Mouse (Mus musculus) adrenal gland, postnatal 25 days (tissue): ENCODE data around the gene Vmn1r1. TPM values are rescaled to one million over a fixed set of nuclear protein-coding genes. Genes with fewer than 3 reads are reported as not detected.
A peak's percentile ranks its signal among the peaks of the same experiment; 100 is the strongest.
"Not testable (repeated sequence)": the region's sequence is repeated elsewhere in the genome, so short reads cannot be mapped to it uniquely, and the experiment has no call there.

ENCODE experiments used
- DNase-seq: peaks from one replicate; pipeline ENCODE4 v3.0.0; 2021; ENCODE audit warnings: mixed read lengths
- long read RNA-seq: library from polyadenylated mRNA; stranded (forward); transcript quantifications from one replicate; pipeline ENCODE4 v2.0.0, GENCODE M21; 2021
- total RNA-seq: library from RNA; stranded (reverse); gene quantifications from 2 replicates; pipeline ENCODE4 v1.2.3, GENCODE M21; 2021

The Vmn1r1 gene
- not detected in 2 replicates for total RNA-seq
- long read RNA-seq, result 0 reads

DNA sequence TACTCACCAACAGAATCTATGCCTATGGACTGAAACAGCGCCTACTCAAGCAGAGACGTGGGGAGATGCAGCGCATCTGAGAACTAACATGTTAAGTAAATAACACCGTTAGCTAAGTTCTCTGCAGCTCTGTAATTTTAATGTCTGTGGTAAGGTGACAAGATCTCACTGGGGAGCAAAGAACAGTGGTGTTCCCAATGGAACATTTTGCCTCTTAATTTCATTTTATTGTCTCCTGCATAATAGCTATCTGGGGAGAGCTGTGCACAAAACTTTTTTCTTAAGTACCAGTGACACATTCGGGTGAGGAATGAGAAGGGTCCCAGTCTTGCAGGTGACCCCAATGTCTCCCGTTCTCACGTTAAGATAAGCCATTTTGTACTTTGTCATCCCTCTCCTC, at the start of gene Vmn1r1:
Gene Vmn1r1 (minus strand): TSS at position 101 of the 400 bp plus-strand sequence.
- no peak for DNase-seq

DNA sequence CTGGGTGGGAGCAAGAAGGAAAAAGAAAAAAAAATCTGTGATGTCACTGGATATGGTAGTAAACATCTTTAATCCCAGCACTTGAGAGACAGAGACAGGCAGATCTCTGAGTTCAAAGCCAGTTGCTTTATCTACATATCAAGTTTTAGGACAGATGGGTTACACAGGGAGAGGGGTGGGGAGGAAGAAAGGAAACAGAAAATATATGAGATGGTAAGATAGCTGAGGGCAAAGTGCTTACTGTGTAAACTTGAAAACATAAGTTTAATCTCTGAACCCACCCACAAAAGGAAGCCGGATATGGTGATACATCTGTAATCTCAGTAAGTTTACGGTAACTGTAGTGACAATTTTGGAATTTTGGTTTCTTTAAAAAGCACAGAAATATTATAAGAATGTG, 46.0 kb upstream of the Vmn1r1 start:
- DNase-seq, result no peak

DNA sequence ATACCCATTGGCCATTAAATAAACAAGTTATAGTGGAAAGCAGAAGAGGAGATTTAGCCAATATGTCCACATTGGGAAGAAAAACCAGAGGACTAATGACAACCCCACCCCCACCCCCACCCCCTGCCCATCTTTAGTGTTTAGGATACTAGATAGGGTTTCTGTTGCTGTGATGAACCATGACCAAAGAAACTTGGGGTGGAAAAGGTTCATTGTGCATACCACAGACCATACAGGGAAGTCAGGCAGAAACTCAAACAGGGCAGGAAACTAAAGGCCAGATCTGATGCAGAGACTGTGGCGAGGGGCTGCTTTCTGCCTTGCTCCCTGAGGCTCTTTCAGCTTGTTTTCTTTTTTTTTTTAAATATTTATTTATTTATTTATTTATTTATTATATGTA, 28.3 kb upstream of the Vmn1r1 start:
- no peak for DNase-seq

DNA sequence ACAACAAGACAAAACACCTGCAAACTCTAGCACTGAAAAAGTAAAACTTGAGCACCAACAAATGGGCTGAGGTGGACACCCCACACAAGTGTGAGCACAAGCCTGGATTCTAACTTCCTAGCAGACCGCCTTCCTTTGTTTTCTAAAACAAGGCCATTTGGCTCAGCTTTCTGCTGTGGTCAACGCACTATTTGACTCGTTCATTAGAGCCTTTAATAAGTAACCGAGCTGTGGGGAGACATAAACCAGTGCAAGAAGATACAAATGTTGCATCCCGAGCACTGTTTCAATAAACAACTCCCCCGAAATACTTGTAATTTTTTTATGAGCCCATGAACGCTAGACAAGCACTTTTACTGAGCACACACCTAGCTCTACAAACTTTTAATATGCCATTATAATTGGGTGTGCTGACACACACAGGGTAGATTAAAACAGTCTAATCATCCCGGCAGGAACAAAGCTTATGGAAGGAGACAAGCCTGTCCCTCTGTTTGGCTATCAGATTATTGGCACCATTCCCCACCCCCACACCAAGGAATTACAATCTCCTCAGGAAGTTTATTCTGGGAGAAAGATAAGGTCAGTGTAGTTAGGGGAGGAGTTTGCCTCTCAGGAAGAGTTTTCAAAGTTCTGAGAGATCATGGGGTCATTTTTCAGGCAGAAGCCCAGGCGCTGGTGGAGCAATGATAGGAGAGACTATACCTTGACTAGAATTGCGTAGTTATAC, 27.7 kb upstream of the Vmn1r1 start:
- no peak for DNase-seq

DNA sequence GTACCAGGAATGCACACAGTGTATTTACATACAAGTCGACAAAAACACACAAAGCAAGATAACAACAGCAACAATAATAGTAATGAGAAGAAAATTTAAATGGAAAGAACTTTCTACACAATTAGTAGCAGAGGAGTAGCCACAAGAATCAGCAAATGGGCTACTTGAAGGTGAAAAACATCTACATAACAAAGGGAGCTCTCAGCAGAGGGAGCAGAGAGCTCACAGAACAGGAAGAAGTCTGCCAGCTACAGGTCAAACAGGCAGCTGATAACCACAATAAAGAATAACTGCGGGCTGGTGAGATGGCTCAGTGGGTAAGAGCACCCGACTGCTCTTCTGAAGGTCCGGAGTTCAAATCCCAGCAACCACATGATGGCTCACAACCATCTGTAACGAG, 26.9 kb upstream of the Vmn1r1 start:
- no peak for DNase-seq

DNA sequence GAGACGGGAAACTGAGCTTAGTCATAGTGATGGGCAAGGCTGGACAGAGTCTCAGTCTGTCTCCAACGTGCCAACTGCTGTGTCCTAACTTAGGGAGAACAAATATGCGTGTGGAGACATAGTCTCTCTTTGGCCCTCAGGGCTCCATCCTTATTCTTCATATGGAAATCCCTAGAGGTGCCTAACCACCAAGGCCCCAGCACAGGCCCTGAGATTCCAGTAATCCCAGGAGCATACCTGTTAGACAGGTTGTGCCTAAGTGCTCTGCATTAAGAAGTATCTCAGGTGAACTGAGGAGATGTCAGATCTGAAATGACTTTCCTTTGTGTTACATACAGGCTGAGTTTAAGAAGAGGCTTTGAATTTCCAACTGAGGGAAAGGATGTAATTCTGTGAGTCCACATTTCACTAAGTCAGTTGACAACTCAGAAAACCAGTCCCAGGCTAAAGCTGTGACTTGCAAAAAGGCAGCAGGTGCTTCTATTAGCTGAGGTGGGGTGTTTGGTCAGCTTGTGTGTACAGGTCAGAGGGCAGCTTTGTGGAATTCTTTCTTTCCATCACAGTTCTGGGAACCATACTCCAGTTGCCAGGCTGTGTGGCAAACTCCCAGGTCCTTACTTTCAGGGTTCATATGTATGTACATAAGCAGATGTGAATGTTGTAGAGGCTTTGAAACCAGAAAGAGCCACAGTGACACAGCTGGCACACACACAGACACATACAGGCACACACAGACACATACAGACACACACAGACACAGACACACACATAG, 25.6 kb upstream of the Vmn1r1 start:
- no peak for DNase-seq

DNA sequence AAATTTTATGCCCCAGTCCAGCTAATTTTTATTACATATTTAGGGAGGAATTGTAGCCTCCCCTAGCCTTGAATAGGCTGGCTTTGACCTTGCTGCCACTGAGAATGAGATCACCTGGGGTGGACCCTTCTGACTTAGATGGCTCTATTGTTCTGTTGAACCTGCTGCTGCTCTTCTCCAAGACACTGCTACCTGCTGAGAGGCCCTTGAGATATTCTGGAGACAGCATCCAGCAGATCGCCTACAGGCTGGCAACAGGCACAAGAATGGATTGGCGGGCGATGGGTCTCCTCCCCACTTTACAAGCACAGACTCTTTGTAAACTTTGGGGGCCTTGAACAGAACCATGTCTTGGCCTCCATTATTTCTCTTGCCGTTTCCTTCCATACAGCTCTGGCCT, 18.2 kb upstream of the Vmn1r1 start:
- not testable (repeated sequence) for DNase-seq

DNA sequence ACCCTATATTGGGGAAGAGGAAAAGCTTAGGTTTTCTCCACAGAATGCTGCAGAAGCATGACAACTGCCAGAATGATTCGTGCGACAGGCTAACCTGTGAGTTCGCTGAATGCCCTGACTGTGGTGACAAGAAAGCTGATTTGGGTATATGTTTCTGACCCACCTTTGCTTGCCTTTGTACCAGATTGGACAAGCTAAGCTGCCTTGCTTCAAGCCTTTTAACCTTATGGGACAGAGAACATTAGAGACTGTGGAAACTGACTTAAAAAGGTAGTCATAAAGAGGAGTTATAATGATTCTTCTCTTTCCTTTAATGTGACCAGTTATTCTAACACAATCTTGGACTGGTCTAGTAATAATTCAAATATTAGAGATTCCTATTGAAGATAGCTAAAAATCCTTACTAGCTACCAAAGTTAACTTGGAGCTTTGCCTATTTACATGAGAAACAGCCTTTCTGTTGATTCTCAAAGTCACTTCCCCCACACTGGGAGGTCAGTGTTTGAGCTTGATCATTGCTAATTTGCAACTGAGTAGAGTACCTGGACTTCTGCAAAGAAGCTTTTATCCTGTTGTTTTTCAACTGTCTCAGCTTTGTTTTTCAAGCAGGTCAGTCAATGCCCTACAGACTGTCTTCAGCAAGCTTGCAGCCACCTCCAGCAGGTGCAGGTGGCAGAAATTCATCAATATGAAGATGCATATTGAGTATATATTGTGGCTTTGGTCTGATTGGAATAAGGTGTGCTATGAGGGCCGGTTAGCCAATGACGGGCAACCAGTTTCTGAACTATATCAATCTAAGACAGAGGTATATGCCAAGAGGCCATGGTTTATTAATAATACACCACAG, 17.4 kb upstream of the Vmn1r1 start:
- no peak for DNase-seq

DNA sequence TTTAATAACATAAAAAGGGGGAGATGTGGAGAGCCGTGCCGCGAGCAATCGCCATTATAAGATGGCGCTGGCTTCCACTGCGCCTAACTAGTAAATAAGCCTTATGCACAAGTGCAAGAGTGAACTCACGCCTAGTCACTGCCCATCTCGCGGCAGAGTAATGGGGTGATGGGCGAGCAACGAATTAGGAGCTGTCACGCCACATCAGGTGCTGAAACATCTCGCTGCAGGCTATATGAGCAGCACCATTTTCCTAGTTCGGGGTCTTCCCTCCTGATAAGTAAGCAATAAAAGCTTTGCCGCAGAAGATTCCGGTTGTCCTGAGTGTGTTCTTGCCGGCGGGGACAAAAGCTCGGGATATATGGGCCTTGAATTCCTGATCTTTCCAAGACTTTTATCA, 12.7 kb upstream of the Vmn1r1 start:
- not testable (repeated sequence) for DNase-seq

DNA sequence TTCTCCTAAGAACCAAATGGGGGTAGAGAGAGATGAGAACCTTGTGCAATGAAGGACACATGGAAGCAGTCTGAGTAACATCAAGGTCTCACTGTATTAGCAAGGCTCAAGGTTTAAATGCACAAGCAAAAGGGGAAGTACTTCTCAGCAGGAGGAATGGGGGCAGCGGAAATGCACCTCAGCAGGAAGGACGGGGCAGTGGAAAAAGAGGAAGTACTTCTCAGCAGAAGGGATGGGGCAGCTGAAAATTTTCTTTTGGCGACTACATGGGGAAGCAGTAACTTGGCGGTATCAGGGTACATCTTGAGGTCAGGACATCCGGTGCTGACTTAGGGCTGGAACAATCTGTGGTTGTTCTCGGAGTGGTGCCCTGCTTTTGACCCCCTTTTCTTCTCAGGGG, 5.9 kb upstream of the Vmn1r1 start:
- DNase-seq, result not testable (repeated sequence)

DNA sequence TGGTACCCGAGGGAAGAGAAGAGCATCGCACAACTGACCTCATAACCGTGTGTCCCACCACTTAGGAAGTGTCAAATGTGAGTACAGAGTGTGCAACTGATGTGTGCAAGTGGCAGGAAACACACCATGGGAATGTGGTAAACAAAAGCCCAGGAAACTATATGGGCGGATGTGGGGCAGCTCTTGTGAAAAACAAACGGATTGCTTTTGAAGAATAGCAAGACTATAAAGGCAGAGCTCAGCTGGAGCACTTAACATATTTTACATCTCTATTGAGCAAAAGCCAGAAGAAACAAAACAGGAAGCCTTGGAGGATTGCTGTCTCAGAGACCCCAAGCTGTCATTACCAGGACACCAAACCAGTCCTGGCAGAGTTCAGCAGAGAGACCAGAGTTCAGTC, 1.3 kb downstream of the Vmn1r1 start:
- DNase-seq, result no peak

DNA sequence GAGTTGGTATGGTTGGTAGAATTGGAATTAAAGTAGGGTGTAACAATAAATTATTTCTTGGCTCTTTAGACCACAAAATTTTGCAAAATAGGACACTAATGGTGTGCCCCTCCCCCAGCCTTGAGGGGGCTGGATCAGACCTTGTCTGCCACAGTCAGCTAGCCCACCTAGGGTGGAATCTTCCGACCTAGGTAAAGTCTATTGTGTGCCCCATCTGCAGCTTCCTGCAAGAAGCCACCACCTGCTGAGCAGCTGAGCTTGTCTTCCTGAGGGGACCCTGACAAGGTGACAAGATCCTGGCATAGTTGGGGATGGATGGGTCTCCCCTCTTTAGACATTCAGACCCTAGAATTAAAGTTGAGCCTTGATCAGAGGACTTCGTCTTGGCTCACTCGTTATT, 4.7 kb downstream of the Vmn1r1 start:
- DNase-seq, result no peak

DNA sequence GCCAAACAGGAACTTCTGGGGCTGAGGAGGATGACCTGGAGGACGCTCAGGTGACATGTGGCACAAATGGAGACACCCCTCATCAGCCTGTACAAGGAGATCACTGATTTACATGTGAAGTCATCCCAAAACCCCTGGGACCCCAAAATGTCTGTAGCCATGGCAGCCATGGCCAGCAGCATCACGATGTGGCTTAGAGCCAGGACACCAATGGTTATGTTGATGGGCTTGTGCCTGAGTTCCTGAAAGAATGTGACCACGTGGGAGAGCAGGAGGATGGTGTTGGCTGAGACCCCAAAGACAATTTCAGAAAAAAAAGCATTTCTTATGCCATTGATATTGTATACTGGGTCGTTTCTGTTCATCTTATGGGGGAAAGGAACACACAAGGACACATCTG, 6.6 kb downstream of the Vmn1r1 start:
- no peak for DNase-seq

DNA sequence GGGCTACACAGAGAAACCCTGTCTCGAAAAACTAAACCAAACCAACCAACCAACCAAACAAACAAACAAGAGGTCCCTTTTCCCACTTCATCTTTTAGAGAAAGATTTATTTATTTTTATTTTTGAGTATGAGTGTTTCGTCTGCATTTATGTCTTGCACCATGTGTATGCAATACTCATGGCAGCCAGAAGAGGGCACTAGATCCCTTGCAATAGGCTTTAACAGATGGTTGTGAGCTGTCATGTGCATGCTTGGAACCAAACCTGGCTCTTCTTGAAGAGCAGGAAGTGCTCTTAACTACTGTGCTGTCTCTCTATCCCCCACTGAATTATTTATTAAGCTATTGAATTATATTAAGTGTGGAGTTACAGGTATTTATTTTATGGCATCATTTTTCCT, 14.3 kb downstream of the Vmn1r1 start:
- no peak for DNase-seq

DNA sequence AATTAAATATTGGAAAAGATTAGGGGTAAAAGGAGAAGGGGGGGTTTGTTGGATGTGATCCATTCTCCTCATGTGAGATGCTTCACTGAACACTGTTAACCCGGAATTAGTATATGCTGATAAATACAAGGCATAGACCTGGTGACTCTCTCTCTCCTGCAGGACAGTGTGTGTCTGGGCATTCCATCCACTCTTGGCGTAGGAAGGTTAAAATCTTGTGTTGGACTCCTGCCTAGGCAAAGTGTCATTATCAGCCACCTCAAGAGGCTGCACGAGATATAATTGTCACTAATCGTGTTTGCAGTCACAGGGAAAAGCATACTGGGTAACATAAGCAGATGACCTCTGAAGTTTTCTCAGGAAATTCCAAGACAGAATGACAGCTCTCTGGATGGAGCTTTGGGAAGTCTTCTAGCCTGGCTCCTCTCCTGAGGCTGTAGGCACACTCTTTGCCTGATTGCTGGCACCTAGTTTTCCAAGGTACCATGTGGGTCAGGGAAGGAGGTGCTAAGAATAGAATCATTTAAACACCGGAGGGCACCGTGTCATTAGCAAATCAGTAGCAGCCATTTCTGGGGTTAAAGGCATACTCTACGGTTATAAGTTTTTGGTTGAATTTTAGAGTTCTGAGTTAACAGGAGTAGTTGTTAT, 15.3 kb downstream of the Vmn1r1 start:
- DNase-seq, result no peak

DNA sequence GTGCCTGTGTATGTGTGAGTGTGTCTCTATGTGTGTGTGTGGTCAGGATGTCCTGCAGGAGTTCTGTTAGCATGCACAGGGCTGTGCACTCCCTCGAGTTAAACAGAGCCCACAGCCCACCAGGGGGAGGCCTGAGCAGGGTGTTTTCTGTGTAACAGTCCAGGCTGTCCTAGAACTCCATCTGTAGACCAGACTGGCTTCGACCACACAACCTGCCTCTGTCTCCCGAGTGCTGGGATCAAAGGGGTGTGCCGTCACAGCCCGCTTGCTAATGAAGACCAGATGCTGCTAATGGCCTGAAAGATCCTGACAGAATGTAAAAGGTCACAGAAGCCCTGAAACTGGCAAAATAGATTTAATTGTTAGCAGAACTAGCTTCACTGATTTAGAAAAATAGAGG, 18.7 kb downstream of the Vmn1r1 start:
- DNase-seq, result no peak

DNA sequence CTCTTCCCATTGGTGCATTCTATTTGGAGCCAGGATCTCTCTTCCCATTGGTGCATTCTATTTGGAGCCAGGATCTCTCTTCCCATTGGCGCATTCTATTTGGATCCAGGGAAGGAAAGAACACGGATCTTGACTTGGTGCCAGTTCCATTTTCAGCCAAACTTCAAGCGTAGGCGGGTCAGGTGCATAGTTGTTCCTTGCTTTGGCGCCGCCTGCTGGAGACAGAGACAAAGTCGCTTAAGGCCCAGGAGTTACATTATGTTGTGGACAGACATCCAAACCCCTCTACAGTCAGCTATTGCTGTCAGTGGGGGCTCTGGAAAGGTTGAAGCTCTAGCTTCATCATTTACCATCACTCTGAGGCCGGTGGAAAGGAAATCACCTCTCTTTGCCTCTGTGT, 21.0 kb downstream of the Vmn1r1 start:
- DNase-seq, result no peak

DNA sequence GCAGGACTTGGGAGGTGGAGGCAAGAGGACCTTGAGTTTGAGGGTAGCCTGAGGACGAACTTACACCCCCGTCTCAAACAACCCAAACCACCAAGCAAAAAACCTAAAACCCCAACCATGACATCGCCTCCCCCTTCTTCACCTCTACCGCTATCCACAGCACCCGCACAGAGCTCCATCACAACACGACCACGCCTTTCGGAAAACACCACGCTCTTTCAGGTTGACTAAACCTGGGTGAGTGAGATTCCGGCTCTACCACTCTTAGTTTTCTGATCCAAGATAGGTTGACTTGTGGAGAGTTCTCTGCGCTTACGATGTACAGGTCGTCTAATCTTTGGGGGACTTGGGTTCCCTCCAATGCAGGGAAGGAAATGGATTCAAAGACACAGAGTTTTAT, 21.6 kb downstream of the Vmn1r1 start:
- no peak for DNase-seq

DNA sequence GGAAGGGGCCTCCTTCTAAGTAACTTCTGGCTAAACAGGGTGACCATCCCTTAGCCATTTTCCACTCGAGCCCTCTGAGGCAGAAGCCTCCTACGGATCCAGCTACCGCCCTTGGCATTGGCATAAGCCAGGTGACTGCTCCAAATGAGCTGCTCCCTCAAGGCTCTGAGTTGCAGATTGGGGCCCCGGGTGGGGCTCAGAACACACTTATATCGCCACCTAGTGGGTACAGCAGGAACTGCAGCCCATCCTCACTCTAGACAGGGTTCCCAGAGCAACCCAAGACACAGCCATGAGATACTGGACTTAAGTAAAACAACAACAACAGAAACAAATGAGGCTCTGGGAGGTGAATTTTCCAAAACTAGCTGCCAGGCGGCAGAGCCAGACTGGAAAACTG, 23.9 kb downstream of the Vmn1r1 start:
- peak; percentile 74 for DNase-seq

DNA sequence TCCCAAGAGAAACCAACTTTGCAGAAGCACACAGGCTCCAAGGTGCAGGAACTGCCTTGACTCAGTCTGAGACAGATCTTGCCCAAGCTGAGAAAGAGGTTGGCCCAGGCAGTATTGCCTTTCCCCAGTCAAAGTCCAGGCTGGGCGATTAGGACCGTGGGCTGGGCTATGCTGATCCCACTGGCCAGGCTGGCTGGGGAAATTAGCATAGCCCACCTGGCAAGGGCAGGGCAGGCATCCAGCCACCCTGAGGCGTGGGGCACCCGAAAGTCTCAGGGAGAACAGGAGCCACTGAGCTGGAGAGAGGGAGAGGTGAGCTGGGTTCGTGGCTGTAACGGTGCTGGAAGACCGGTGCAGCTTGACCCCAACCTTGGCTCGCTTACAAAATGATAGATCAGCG, 24.3 kb downstream of the Vmn1r1 start:
- no peak for DNase-seq

DNA sequence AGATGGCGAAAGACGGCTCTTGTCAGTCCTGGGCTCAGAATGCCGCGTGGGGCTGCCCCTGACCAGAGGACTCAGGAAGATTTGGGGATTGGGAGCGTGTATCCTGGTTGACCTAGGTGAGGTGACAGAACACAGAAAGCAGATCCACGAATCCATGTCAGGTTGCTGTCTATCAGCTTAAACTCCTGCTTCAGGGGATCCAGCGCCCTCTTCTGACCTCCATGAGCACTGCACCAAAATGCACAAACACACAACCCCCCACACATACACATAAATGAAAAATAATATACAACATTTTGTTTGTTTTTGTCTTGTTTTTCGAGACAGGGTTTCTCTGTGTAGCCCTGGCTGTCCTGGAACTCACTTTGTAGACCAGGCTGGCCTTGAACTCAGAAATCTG, 26.1 kb downstream of the Vmn1r1 start:
- DNase-seq, result no peak
